Mouse (Mus musculus) natural killer cell, adult 2 months (primary cell): ENCODE measurements around the gene Tigd4.
A peak's percentile ranks its signal among the peaks of the same experiment; 100 is the strongest.

Experiments used
- DNase-seq, 2 experiments: peaks; one replicate each; pipeline ENCODE4 v3.0.0; 2022; ENCODE audit warnings: low spot score in 2 of 2

The Tigd4 gene

DNA sequence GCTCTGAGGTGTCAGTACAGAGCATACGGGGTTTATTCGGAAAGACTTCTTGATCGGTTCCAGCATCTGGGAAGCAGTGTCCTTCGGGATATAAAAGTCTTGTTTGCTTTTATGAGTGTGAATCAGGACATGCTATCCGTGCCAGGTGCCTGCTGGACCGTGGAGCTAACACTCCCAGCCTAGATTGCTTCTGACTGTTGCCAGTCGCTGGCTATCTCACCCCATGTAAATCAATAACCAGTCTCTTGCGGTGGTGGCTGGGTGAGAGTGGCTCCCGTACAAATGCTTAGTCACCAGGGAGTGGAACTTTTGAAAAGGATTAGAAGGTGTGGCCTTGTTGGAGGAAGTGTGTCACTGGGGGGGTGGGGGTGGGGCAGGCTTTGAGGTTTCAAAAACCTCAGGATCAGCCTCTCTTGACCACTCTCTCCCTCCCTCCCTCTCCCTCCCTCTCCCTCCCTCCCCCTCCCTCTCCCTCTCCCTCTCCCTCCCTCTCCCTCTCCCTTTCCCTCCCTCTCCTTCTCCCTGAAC, 16.9 kb downstream of the Tigd4 start:
- no peak for DNase-seq

GRCm38 (mm10) chr3:84615050-84615855, 21.9 kb downstream of the Tigd4 start:
- DNase-seq, result peak; percentile 12 to 20

- DNase-seq, result no peak
Observed at GRCm38 (mm10) chr3:84615856-84616225, 22.5 kb downstream of the Tigd4 start.

- no peak for DNase-seq
Observed at GRCm38 (mm10) chr3:84618627-84619026, 25.3 kb downstream of the Tigd4 start.

- DNase-seq, result peak in 1 of 2 experiments; percentile 12
Observed at GRCm38 (mm10) chr3:84619056-84619455, 25.7 kb downstream of the Tigd4 start.

- no peak for DNase-seq
Observed at GRCm38 (mm10) chr3:84619725-84620124, 26.4 kb downstream of the Tigd4 start.

DNA sequence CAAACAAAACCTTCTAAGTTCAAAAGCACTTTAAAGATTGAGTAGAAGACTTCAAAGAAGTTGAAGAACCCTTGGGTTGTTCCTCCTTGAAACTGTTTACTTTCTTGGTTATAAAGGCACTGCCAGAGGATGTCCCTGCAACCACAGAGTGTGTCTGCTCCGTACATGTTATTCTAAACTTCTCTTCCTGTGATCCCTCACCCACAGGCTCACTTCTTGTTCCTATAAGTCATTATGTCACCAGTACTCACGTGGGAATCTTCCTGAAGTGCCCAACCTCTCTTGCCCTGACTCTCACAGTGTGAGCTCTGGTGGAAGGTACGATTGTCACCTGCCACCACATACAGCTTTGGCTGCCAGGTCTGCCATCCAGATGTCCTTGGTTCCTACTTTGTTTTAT, 28.7 kb downstream of the Tigd4 start:
- DNase-seq, result peak in 1 of 2 experiments; percentile 8

- DNase-seq, result no peak
Observed at GRCm38 (mm10) chr3:84631586-84631985, 38.2 kb downstream of the Tigd4 start.

- DNase-seq, result no peak
Observed at GRCm38 (mm10) chr3:84637095-84637494, 43.7 kb downstream of the Tigd4 start.

DNA sequence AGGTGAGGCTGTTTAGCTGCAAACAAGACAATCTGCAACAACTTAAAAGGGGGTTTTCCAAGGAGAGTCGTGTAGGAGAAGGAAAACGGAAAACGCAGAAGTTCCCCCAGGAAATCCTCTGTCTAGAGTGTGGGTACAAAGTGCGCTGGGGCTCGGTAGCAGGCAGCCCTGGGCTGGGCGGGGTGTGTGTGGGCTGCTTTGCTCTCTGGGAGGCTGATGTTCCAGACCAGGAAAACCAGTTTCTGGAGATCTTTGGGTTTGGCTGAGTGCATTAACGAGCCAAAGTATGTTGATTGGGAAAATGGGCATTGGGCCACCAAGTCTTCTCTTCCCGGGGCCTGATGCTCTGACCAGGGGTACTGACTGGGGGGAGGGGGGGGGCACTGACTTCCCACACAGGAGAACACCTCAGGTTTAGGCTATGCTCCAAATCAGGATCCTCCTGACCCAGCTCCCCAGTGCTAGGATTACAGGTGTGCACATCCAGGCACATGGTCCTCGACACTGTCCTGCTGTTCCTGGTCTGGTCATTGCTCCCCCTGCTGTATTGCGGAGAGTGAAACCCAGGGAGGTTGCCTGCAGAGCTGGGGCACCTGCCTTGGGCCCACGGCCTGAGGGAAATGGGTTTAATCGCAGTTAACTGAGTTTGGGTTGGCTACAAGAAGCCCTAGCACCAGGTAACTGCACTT, 44.7 kb downstream of the Tigd4 start:
- DNase-seq, result no peak

DNA sequence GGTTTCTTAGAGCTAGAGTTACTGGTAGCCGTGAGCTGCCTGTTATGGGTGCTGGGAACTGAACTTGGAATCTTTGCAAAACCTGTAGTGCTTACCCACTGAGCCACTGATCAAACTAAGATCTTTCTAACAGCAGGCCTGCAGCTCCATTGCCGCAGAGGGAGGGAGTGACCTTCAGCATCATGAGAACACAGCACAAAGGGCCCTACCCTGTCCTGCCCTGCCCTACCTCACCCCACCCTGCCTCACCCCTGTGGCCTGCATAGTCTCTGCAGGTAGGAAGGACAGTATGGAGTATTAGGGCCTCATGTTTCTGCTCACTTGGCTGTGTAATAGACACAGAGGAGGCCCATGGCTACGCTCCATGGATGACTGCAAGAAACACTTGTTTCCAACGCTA, 45.5 kb downstream of the Tigd4 start:
- DNase-seq, result no peak

DNA sequence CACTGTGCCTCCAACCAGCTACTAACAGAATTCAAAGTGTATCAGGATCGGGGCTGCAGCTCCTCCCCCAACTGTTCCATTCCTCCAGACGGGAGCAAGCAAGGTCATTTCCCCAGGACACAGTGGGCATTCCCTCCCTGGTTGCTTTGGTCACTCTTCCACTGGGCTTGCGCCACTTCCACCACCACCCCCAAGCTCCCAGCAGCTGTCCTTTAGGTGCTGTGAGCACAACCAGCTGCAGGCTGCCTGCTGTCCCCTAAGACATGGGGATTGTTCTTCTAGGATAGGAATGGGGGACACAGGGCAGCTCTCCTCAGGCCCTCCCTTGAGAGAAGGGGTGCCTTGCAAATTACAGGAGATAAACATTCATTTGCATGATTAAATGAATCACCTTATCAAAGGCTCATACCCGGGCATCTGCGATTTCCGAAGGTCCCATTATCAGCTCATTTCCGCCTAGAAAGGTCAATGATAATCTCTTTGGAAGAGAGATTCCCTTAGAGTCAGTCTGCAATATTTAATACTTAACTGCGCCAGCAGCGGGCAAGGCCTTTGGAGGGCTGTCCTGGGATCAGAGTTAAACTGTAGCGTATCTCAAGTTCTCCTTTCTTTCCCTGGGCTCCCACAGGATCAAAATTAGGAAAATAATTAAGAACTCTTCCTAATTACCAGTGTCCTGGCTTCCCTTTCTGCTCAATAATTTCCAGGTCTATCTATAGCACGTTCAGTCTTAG, 46.6 kb downstream of the Tigd4 start:
- DNase-seq, result no peak

- DNase-seq, result no peak
Observed at GRCm38 (mm10) chr3:84640536-84640935, 47.2 kb downstream of the Tigd4 start.

GRCm38 (mm10) chr3:84641391-84641790, 48.0 kb downstream of the Tigd4 start:
- no peak for DNase-seq

DNA sequence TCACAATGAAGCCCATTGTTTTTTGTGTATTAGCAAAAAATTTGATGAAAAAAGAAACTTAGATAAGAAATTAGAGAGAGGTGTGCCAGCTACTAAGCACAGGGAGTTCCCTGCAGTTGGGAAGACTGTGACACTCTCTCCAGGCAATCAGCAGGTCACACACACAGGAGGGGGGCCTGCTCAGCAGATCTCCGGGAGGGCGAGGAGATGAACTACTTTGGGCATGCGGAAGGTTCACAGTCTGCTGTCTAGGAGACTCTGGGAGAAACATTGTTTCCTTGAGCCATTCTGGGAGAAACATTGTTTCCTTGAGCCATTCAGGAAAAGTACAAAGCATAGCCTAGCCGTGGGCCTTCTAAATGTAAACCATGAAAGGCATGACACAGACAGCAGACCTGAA, 49.6 kb downstream of the Tigd4 start:
- DNase-seq, result no peak

GRCm38 (mm10) chr3:84645156-84646006, 52.0 kb downstream of the Tigd4 start:
- no peak for DNase-seq

- no peak for DNase-seq
Observed at GRCm38 (mm10) chr3:84646007-84646290, 52.6 kb downstream of the Tigd4 start.

GRCm38 (mm10) chr3:84646331-84646845, 53.0 kb downstream of the Tigd4 start:
- no peak for DNase-seq
